Mouse (Mus musculus): ENCODE results near the gene Btbd6. TPM values are rescaled to one million over a fixed set of nuclear protein-coding genes. Genes with fewer than 3 reads are reported as not detected.

The Btbd6 gene
- polyA plus RNA-seq, 1 experiment from 2014 or later, result 23.4 TPM

DNA sequence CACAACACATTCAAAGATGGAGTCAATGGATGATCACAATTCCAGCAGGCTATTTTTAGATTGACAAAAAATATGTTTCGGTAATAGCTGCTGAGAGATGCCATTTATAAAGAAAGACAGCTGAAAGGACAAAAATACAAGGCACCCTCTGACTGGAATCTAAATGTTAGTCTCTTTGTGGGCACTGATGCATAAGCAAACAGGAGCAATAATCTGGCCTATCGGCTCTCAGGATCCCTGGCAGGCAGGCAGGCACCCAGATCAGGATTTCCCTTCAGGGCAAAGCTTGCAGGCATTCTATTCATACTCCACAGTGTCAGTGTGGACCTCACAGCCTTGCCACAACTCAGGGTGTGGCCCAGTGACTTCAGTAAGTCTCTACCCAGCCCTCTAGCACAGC is 5.7 kb downstream of the Btbd6 start:
- Histone ChIP-seq H3K4me3 (ENCODE audit: low read depth, low read length) (no peak overlapping the region), H3K4me1 (ENCODE audit: insufficient read depth, low read depth, low read length) (no peaks in the 10 kb centered on the region), H3K9ac (replicated peaks; ENCODE audit: low read depth) (no peak overlapping the region), H3K27ac (ENCODE audit: low read length) (no peak overlapping the region), H3K36me3 (ENCODE audit: insufficient read depth, low read length) (peaks cover 39% of the 10 kb centered on the region), H3K27me3 (replicated peaks; ENCODE audit: insufficient read depth, low read length) (no peaks in the 10 kb centered on the region), H3K9me3 (ENCODE audit: low read length) (no peaks in the 10 kb centered on the region), H3K4me2 (replicated peaks; ENCODE audit: low read depth, low read length) (no peak overlapping the region)
- DNase-seq (ENCODE audit: low spot score), result no peak
- WGBS, result 80% methylated on average over 2 of the region's 2 CpGs
- TF ChIP-seq EP300 (IDR thresholded peaks at IDR 0.05), result no peak
- TF ChIP-seq CTCF (IDR thresholded peaks at IDR 0.05), result no peak
- no peak for ATAC-seq

DNA sequence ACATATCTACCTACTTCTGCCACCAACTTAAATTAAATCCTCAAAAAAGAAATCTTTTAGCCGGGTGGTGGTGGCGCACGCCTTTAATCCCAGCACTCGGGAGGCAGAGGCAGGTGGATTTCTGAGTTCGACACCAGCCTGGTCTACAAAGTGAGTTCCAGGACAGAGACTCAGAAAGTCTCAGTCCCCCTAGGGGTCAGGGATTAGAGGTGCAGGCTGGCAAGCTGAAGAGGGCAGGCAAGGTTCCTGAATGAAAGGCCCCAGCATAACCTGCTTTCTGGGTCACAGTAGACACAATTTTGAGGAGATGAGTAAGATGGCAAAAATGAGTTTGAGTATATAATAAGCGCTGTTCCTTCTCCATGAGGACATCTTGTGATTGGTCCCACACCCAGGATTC is 9.1 kb downstream of the Btbd6 start:
- Histone ChIP-seq H3K4me1 (ENCODE audit: insufficient read depth, low read depth, low read length) (no peaks in the 10 kb centered on the region), H3K4me3 (ENCODE audit: low read depth, low read length) (no peak overlapping the region), H3K27me3 (replicated peaks; ENCODE audit: insufficient read depth, low read length) (no peaks in the 10 kb centered on the region), H3K9ac (replicated peaks; ENCODE audit: low read depth) (no peak overlapping the region), H3K27ac (ENCODE audit: low read length) (no peak overlapping the region), H3K9me3 (ENCODE audit: low read length) (no peaks in the 10 kb centered on the region), H3K4me2 (replicated peaks; ENCODE audit: low read depth, low read length) (no peak overlapping the region), H3K36me3 (ENCODE audit: insufficient read depth, low read length) (peaks cover 29% of the 10 kb centered on the region)
- DNase-seq (ENCODE audit: low spot score), result no peak
- 96% methylated on average over 6 of the region's 6 CpGs for WGBS
- ATAC-seq, result no peak
- TF ChIP-seq EP300 (IDR thresholded peaks at IDR 0.05), result no peak
- peak; percentile 58 for TF ChIP-seq CTCF (IDR thresholded peaks at IDR 0.05)

DNA sequence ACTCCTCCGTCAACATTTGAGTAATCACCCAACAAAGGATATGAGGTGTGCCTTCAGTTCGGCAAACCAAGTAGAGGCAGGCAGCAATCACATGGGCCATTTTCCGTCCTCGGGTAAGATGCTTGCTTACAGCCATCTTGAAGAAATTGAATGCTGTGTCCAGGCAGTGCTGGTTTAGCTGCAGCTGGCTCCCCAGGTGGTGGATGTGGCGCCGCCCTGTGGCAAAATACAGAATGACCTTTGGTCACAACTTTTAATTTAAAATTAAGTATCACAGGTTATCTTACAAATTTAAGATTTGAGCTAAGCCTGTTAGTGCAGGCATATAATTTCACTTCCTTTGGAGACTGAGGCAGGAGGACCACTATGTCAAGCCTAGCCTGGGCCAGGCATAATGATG is 11.6 kb downstream of the Btbd6 start:
- Histone ChIP-seq H3K4me2 (replicated peaks; ENCODE audit: low read depth, low read length) (no peak overlapping the region), H3K27me3 (replicated peaks; ENCODE audit: insufficient read depth, low read length) (no peaks in the 10 kb centered on the region), H3K4me3 (ENCODE audit: low read depth, low read length) (no peak overlapping the region), H3K4me1 (ENCODE audit: insufficient read depth, low read depth, low read length) (no peaks in the 10 kb centered on the region), H3K9me3 (ENCODE audit: low read length) (no peaks in the 10 kb centered on the region), H3K36me3 (ENCODE audit: insufficient read depth, low read length) (peaks cover 27% of the 10 kb centered on the region), H3K27ac (ENCODE audit: low read length) (no peak overlapping the region), H3K9ac (replicated peaks; ENCODE audit: low read depth) (no peak overlapping the region)
- TF ChIP-seq EP300 (IDR thresholded peaks at IDR 0.05) (no peak), CTCF (IDR thresholded peaks at IDR 0.05) (peak; percentile 68)
- DNase-seq (ENCODE audit: low spot score) (no peak), ATAC-seq (no peak)
- 71% methylated on average over 6 of the region's 6 CpGs for WGBS

DNA sequence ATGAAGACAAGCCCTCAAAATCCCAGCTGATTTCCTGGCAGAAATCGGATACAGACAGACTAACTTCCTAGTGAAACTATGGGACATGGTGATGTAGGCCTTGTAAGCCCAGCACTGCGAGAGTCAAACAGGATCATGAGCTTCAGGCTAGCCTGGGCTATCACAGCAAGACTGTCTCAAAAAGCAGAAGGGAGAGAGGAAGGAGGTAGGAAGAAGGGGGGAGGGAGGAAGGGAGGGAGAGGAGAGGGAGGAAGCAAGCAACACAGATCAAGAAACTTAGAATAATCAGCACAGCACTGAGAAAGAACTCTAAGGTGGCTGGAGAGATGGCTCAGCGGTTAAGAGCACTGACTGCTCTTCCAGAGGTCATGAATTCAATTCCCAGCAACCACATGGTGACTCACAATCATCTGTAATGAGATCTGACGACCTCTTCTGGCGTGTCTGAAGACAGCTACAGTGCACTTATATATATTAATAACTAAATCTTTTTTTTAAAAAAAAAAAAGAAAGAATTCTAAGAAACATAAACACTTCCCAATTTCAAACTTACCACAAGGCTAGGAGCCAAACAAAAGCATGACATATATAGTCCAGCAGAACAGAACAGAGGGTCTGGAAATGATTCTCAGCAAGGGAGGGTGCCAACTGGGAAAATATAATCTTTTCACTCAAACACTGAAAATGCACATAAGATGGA is 14.6 kb downstream of the Btbd6 start:
- Histone ChIP-seq H3K27me3 (replicated peaks; ENCODE audit: insufficient read depth, low read length) (no peaks in the 10 kb centered on the region), H3K4me3 (ENCODE audit: low read depth, low read length) (no peak overlapping the region), H3K4me1 (ENCODE audit: insufficient read depth, low read depth, low read length) (no peaks in the 10 kb centered on the region), H3K4me2 (replicated peaks; ENCODE audit: low read depth, low read length) (no peak overlapping the region), H3K9ac (replicated peaks; ENCODE audit: low read depth) (no peak overlapping the region), H3K9me3 (ENCODE audit: low read length) (no peaks in the 10 kb centered on the region), H3K36me3 (ENCODE audit: insufficient read depth, low read length) (peaks cover 16% of the 10 kb centered on the region), H3K27ac (ENCODE audit: low read length) (no peak overlapping the region)
- no peak for ATAC-seq
- 72% methylated on average over 5 of the region's 5 CpGs for WGBS
- no peak for DNase-seq (ENCODE audit: low spot score)
- TF ChIP-seq EP300 (IDR thresholded peaks at IDR 0.05) (no peak), CTCF (IDR thresholded peaks at IDR 0.05) (no peak)

DNA sequence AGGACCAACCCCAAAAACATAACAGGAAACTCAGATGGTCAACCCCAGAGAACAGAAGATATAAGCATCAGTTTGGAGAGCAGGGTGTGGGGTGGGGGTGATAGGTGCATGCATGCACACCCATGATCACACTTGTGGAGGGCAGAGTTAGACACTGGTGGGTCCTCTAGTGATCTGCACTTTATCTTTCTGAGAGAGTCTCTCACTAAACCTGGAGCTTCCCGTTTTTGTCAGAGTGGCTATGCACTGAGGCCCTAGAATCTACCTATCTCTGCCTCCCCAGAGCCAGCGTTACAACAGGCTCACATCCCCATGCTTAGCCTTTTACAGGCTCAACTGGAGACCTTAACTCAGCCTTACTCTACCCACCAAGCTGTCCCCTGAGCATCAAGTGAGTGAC is 15.2 kb downstream of the Btbd6 start:
- Histone ChIP-seq H3K4me3 (ENCODE audit: low read depth, low read length) (no peak overlapping the region), H3K27ac (ENCODE audit: low read length) (no peak overlapping the region), H3K9ac (replicated peaks; ENCODE audit: low read depth) (no peak overlapping the region), H3K4me1 (ENCODE audit: insufficient read depth, low read depth, low read length) (no peaks in the 10 kb centered on the region), H3K36me3 (ENCODE audit: insufficient read depth, low read length) (peaks cover 13% of the 10 kb centered on the region), H3K9me3 (ENCODE audit: low read length) (no peaks in the 10 kb centered on the region), H3K4me2 (replicated peaks; ENCODE audit: low read depth, low read length) (no peak overlapping the region), H3K27me3 (replicated peaks; ENCODE audit: insufficient read depth, low read length) (no peaks in the 10 kb centered on the region)
- no peak for ATAC-seq
- no peak for DNase-seq (ENCODE audit: low spot score)
- TF ChIP-seq CTCF (IDR thresholded peaks at IDR 0.05) (no peak), EP300 (IDR thresholded peaks at IDR 0.05) (no peak)
- WGBS, result 82% methylated on average over 2 of the region's 2 CpGs

DNA sequence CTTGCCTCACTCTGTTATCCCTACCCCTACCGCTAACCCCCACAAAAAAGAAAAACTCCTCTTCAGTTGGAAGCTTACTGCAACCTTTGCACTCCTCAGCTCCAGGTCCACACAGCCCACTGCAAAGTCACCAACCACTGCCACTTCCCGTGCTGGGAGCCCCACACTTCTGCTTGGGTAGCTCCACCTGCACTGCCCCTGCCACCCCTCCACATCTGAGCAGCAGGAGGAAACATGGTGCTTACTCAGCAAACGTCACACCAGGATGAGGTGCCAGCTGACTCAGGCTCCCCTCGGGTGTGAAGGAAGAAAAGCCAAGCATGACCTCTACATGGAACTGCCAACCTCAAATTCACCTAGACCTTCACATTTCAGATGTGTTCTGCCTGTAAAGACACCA is 17.9 kb downstream of the Btbd6 start:
- Histone ChIP-seq H3K4me3 (ENCODE audit: low read depth, low read length) (no peak overlapping the region), H3K27ac (ENCODE audit: low read length) (no peak overlapping the region), H3K9ac (replicated peaks; ENCODE audit: low read depth) (no peak overlapping the region), H3K27me3 (replicated peaks; ENCODE audit: insufficient read depth, low read length) (no peaks in the 10 kb centered on the region), H3K4me1 (ENCODE audit: insufficient read depth, low read depth, low read length) (peaks cover 4% of the 10 kb centered on the region; the same call in 1 of the 2 replicates), H3K9me3 (ENCODE audit: low read length) (no peaks in the 10 kb centered on the region), H3K4me2 (replicated peaks; ENCODE audit: low read depth, low read length) (no peak overlapping the region), H3K36me3 (ENCODE audit: insufficient read depth, low read length) (peaks cover 8% of the 10 kb centered on the region; the same call in 1 of the 2 replicates)
- no peak for ATAC-seq
- DNase-seq (ENCODE audit: low spot score), result no peak
- 64% methylated on average over 4 of the region's 4 CpGs for WGBS
- TF ChIP-seq EP300 (IDR thresholded peaks at IDR 0.05) (no peak), CTCF (IDR thresholded peaks at IDR 0.05) (no peak)

Data from lung, postnatal 0 days (tissue).